Mouse (Mus musculus): ENCODE results near the gene Prim2.

GRCm38 (mm10) chr1:33637827-33638226 lies 31.8 kb downstream of the Prim2 start:
- TF ChIP-seq CTCF (IDR thresholded peaks at IDR 0.05): no peak
- no peak for TF ChIP-seq EP300 (IDR thresholded peaks at IDR 0.05; ENCODE audit: insufficient read depth, low read depth, low read length)
- no peak for TF ChIP-seq POLR2A (IDR thresholded peaks at IDR 0.05; ENCODE audit: insufficient read depth, low read depth, low read length)

Measured in heart, adult 2 months (tissue).